Mouse (Mus musculus): ENCODE results near the gene Gins1.
"Not testable (repeated sequence)": the region's sequence is repeated elsewhere in the genome, so short reads cannot be mapped to it uniquely, and the experiment has no call there.

The Gins1 gene

DNA sequence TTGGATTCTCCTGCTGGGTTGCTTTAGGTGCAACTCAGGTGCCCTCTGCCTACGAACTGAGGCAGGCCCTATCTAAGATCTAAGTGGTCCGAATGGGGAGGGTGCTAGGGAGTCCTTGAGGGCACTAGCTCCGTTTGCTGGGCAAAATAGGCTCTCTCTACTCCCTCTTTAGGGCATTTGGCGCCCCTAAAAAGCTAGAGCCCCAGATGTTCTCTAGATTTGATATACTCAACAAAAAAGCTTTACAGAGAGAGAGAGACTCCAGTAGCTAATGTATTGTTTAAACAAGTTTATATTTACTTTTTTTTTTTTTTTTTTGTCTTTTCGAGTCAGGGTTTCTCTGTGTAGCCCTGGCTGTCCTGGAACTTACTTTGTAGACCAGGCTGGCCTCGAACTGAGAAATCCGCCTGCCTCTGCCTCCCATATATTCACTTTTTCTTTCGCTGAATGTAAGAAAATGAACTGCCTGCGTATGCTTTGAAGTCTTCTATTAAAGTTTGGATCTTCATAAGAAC lies at the start of gene Gins1:
Gene Gins1, plus strand, starts transcription at position 465 of the 515 bp plus-strand sequence.
- DNase-seq, result no peak

DNA sequence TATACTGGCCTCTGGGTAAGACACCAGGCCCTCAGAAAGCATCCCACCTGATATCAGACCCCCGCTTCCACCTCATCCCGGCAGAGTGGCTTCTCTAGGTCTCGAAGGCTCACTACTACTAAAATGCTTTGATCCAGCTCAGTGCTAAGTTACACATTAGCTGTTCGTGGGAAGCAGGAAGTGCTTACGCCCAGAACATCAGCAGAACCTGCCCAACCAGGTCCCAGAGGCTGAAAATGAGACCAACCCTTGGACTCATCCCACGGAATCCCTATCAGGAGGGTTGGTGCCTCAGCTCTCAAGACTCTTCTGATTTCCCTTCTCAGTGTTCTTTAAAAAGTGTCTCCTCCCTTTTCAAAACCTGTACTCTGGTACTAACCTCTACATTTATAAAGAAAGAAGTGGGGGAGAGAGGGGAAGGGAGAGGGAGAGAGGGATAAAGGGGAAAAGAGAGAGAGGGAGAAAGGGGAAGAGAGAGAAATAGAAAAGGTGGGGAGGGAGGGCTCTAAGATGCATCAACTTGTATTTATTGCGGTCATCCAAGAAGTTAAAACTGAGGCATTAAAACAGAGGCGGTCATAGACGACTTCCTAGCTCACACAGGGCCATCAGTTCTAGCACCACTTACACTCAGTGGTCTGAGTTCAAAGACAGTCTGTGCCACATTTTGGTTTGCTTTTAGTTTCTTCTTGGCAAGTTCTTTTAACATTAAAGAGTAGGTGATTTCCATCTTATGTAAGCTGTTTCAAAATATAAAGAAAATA lies 46.3 kb upstream of the Gins1 start:
- no peak for DNase-seq

DNA sequence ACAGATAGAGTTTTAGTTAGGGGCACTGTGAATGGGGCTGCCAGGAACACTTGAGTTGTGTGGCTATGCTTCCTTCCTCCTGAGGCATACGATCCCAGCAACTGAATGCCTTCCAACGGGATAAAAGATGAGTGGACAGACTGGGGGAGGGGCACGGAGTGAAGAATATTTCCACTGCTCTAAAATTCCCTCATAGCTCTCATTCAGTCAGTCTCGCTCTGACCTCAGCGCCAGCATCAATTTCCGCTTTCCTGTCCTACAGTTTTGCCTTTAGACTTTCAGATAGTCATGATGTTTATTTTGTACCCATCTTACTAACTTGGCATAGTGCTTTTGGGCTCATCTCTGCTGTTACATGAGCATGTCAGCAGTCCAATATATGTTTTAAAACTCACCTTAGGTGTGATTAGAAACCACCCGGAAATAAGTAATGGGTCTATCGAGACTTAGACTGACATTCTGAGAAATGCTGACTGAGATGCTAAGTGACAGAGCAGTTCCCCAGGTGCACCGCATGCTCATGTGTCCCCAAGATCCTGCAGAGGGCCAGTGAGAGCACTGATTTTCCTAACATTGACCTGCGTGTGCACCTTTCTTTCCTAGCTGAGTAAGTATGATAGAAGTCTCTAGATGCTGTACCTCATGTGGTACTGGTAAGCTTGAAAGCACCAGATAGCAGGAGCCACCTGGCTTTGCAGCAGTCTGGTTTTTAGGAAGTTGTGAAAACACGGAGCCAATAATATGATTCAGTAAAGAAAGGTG lies 45.3 kb upstream of the Gins1 start:
- DNase-seq, result no peak

DNA sequence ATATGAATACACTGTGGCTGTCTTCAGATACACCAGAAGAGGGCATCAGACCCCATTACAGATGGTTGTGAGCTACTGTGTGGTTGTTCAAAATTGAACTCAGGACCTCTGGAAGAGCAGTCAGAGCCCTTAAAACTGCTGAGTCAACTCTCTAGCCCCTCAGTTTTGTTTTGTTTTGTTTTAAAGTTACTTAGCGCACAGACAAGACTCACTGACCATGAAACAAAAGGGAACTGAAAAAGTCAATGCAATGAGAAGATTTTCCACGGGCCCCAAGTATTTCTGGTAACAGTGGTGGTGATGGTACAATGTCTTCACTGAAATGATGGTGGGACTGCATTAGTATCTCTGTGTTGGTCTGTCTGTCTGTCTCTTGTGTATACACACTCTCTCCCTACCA lies 44.1 kb upstream of the Gins1 start:
- no peak for DNase-seq

DNA sequence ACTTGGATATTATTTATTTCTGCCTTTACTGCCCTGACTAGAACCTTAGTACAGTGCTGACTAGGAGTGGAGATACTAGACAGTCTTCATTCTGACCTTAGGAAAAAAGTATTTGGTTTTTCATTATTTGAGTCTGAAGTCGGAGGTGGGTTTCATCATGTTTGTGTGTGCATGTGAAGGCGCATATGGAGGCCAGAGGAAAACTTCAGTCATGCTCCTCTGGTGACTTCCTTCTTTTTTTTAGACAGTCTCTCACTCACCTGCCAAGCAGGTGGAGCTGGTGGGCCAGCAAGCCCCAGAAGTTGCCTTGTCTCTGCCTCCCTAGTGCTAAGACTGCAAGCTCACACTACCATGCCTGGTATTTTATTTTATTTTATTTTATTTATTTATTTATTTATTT lies 38.2 kb upstream of the Gins1 start:
- no peak for DNase-seq

DNA sequence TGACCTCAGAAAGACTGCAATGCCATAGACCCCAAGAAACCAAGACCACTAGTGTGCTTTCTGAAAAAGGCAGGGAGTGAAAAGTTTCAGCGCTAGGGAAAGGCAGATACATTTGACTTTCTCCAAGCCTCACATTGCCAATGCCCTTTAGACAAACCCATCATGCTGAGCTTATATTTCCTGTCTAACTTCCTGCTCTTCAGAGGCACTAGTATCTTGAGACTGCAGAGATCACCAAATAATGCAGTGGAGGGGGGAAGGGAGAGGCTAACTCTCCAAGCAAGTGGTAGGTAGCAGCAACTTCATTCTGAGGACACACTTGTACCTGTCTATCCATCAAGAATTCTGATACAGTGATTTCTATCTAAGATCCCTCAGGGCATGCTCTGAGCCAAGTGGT lies 35.8 kb upstream of the Gins1 start:
- DNase-seq, result no peak

DNA sequence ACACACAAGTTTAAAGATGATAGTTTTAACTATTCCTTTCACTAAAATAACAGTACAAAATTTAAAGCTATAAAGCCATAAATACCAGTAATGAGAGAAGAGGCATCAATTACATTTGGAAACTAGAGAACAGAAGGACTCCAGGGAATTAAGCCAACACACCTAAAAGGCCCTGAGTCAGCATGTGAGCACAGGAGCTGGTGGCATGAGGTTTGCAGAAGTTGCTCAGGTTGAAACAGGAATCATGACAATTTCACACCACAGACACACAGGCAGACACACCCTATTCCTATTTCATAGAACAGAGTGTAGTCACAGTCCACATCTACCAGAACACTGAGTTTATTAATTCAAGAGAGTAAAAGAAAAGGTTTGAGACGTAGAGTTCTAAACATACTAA lies 30.7 kb upstream of the Gins1 start:
- DNase-seq, result no peak

DNA sequence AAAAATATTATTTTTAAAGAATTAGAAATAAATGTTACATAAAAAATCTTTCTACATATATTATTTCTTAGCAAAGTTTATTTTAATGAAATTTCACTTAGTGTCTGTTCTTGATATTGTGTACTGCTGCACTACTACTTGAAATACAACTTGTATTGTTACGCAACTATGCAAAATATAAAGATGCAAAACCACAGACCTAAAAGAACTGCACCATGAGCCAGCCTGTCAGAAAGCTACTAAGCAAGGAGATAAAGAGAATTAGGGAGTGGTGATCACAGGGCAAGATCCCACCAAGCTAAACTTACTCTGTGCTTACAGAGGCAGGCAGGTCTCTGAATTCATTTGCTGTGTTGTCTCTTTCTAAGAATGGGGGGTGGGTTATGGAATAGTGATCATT lies 30.0 kb upstream of the Gins1 start:
- no peak for DNase-seq

DNA sequence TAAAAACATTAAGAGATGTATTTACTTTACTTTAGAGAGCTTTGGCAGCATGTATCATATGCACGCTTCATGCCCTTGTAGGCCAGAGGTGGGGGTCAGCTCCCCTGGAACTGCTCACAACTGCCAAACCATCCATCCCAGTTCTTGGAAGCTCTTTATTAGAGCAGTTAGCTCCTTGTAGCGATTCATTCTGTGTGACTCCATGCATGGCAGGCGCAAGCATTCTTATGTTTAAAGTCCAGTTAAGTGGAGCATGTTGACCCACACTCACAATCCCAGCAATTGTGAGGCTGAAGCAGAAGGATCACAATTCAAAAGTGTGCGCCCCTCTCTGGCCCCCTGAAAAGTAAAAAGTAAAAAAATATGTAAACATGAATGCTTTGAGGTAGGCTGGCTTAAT lies 27.6 kb upstream of the Gins1 start:
- DNase-seq, result no peak

DNA sequence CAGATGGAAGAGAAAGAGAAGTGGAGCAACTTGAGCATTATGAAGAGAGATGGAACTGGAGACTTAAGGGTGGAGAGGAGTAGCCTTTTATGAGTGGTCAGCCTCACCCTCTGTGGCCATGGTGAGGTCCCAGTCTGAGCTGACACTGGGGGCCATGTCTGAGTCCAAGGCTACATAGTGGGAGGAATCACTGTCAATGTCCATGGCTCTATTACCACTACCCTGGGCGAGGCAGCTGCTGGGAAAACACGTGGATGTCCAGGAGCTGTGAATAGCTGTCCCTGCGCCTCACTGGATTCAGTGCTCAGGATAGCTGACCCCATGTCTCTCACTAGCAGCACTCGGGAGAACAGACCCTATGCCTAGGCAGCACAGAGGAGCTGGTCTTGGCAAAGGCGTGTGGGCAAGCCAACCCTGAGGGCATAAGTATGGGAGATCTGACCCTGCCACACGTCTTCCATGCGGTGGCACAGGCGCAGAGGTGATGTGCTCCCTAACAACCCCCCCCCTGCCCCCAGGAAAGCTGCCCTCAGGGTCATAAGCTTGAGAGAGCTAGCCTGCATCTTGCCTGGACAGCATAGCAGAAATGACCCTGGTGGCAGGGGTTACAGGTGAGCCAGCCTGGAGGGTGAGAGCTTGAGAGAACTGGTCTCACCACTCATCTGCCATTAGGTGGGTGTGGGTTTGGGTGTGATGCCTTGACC lies 21.0 kb upstream of the Gins1 start:
- DNase-seq, result no peak

DNA sequence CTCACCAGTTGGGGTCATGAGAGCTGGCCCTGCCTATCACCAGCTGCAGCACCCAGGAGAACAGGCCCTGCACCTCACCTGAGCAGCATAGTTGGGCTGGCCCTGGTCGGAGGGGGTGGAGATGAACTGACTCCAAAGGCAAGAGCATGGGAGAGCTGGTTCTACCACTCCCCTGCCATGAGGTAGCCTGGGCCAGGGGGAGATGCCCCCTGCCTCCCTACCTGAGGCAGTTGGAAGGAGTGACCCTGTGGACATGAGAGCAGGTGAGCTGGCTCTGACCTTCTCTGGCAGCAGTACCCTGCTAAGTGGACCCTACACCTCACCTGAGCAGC lies 20.5 kb upstream of the Gins1 start:
- DNase-seq, result no peak

DNA sequence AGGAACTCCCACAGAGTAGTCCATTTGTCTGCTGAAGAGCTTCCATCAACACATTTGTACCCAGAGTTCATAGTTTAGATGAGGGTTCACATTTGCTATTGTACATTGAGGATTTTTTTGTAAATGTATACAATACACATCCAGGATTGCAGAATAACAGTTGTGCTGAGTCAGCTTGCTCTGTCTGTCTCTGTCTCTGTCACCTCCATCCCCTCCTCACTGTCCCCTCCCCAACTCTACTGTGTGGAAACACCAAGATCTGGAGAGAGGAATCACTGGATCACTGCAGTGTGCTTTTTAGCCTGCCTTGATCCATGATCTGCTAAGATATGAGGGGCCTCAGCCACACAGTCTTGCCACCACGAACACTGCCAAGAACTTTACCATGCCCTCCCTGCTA lies 19.4 kb upstream of the Gins1 start:
- no peak for DNase-seq

DNA sequence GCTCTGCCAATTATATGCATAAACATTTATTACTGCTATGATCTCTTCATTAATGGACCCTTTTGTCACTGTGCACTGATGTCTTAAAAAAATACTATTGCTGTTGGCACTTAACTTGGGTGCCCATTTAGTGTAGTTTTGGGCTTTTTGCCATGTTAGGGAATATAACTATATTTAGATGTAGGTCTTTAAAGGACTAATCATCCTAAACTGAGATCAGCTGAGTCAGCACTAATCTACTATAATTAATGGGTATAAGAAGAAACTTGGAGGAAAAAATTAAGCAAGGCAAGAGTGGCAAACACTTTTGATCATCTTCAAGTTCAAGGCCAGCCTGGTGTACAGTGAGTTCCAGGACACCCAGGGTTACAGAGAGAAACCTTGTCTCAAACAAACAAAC lies 18.9 kb upstream of the Gins1 start:
- DNase-seq, result no peak

DNA sequence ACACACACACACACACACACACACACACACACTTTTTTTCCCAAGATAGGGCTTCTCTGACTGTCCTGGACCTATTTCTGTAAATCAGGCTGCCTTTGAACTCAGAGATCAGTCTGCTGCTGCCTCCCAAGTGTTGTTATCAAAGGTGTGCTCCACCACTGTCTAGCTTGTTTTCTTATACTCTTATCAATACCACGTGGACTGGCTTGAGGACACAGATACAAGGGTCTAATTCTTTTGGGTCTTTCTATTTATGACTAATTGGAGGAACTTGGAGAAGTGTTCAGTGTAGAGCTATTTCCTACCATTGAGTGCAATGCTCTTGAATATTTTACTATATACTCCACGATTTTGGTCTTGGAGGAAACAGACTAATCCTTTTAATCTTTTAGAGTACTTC lies 17.8 kb upstream of the Gins1 start:
- DNase-seq, result no peak

DNA sequence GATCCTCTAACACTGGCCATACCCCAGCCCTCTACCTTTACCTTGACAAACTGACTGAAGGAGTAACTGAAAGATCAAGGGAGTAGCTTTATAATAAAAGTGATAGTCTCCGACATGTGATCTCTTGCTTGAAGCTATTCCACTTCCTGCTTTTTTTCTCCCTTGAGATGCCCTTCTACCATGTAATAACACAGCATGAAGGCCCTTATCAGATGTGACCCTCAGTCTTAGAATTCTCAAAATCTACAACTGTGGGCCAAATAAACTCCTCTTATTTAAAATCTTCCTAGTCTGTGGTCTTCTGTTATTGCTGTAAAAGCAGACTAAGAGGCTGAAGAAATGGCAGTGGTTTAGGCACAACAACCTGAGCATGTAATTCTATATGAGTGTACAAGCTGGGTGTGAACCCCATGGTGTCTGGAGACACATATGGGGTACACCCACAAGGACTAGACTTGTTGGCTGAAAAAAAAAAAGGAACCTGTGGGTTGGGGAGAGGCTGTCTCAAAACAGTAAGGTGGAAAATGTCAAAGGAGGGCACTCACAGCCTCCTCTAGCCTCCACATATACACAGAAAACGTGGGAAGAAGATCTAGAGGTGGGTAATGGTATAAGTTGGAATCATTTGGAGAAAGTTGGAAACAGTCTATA lies 10.5 kb upstream of the Gins1 start:
- no peak for DNase-seq

DNA sequence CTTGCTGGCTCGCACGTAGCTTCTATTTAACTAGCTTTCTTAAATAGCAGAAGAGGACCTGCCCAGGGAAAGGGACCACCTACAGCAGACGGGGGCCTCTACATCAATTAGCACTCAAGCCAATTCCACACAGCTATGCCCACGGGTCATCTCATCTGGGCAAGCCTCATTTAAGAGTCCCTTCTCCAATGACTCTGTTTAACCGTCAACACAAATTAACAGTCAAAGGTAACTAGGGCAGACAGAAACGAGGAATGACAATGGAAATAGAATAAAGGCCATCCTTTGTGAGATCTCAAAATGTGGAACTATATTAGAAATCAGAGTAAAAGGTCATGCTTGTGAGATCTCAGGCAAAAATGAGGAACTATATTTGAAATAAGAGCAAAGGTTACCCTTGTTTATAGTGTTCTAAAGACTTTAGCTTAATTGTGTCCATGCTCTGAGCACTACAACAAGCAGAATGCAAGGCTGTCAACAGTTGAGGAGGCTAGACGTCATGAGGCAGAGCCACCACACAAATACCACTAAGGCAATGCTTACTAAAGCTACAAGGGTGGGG lies 9.4 kb upstream of the Gins1 start:
- no peak for DNase-seq

DNA sequence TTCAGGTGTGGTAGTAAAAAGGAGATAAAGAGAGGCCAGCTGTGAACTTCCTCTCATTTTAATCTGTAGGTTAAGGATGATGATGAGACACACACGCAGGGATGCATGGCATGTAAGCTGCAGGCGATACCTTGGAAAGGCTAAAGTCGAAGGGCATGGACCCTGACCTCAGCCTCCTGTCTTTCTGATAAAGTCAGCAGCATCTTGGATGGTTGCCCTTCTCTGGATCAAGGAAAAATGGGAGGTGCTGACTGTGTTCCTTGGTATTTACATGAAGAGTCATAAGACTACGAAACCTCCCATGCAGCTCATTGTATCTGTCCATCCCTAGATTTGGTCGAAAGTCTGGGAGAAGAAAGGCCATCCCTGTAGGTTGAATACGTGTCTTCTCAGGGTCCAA lies 4.9 kb upstream of the Gins1 start:
- no peak for DNase-seq

DNA sequence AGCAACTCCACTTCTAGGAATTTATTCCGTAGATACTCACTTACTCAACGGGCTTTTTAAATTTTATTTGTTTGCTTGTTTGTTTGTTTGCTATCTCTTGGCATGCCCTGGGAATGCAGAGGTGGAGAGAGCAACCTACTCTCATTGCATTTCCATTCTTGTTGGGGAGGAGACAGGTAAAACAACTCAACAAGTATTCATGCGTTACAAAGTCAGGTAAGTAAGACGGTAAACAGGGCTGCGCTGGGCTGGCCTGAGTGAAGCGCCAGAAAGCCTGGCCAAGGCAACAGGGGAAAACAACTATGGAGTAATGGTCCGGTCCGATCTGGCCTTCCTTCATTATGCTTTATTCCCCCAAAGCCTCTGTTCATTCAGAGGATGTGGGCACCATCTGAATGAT lies 2.9 kb upstream of the Gins1 start:
- no peak for DNase-seq

DNA sequence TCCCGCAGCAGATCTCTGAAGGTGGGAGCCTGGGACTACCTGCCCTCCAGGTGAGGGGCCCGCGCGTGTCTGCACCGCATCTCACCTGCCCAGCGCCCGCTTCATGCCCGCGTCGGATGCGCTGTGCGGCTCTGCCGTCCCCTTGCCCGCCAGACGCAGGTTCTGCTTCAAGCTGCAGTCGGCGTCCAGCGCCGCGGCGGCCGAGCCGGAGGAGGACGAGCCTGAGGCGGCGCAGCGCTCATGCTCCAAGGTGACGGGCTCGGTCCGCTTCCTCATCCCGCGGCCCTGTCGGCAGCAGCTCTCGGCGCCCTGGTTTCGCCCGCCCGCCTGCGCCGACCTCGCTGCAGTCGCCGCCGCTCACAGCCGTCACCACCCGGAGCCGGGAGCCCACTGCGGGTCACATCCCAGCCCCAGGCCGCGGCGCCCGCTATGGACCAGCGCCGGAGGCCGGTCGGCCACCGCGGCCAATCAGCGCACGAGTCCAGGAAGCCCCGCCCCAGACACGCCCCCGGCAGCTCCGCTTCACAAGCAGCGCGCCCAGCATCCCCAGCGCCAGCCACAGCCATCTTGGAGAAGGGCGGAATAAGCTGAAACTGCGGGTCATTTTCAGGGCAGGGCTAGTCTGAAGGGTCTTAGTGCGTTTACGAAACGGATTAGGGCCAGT lies 796 bp upstream of the Gins1 start, which contains the start of gene Abhd12:
Gene Abhd12, minus strand, starts transcription at position 470 of the 664 bp plus-strand sequence.
- peak; percentile 93 to 94 for DNase-seq

DNA sequence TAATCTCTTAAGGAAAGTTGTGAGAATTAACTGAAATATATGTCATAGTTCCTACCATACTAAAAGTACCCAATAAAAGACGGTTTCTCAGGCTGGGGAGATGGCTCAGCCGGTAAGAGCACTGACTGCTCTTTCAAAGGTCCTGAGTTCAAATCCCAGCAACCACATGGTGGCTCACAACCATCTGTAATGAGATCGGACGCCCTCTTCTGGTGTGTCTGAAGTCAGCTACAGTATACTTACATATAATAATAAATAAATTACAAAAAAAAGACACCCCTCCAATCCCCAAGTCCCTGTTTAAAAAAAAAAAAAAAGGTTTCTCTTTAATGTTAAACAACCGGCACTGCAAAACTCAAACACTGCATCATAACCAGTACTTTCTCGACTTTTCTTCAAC lies 3.7 kb downstream of the Gins1 start:
- DNase-seq, result not testable (repeated sequence)

DNA sequence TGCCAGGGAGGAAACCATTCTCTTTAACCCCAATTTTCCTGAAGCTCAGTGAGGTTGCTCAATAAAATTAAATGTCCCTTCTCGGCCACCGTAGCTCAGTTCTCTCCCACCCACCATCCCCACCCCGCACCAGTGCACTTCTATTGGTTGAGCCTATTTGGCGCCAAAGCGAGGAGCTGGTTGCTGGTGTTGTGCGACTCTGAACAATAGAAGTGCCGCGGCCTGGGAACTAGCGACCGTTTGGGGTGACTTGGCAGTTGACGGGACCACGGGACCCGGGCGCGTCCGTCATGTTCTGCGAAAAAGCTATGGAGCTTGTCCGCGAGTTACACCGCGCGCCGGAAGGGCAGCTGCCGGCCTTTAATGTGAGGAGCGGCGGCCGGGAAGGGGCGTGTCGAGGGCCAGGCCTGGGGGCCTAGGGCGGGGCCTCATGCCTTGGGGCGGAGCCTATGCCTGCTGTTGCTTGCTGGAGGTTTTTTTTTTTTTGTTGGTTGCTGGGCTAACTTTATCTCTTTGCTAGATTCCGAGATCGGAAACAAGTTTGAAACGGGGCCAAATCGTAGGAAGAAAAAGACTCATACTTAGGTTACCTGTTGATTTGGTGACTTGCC lies 4.3 kb downstream of the Gins1 start:
- peak; percentile 91 to 92 for DNase-seq
